Mouse (Mus musculus): ENCODE results near the gene Pttg1.

Gene Pttg1

DNA sequence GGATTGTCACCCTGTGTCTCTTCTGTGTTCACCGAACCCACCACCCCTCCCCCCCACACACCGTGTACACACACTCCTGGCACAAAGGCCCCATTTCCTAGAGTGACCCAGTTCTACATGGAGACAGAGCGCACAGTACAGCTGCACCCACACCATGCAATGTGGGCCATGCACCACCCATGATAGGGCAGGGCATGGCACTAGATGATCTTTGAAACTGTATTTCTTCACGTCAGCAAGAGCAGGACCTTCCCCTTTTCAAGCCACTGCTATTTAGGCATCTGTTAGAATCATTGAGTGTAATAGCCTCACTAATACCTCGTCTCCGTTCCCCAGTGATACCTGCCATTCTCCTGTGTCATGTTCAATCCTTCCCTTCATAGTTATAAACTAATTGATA lies 51.1 kb downstream of the Pttg1 start:
- DNase-seq (ENCODE audit: low spot score) = no peak

DNA sequence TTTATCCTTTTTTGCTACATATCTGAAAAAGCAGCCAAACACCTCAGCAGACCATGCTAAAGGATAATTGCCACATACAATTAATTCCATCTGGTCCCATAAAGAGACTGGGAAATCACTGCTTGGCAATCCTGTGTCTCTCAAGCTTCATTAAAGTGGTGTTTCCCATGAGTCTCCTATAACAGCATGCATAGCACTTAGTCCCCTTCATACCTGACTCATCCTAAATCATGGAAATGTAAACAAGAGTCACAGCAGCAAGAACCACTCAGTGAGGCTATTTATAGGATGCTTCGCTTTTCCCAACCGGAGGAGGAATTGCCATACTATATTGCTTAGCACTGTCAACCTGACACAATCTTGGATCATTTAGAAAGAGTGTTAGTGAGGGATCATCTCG lies 52.7 kb downstream of the Pttg1 start:
- DNase-seq (ENCODE audit: low spot score) = no peak

DNA sequence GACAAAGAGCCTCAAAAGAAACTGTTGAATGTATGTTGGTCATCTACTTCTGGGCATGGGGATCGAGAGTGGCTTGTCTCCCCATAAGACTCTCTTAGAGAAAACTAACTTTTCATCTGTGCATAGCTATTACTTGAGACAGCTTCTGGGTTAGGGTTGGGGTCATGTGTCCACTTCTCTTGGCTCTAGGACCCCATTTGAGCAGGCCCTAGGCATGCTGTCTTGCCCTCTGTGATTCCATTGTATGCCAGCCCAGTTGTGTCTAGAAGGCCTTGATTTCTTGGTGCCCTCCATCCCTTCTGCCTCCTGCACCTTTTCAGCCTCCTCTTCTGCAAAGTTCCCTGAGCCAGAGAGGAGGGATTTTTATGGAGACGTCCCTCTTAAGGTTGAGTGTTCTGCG lies 54.2 kb downstream of the Pttg1 start:
- no peak for DNase-seq (ENCODE audit: low spot score)

All from left cerebral cortex, adult 11 months (tissue).